Mouse (Mus musculus): Measurements from ENCODE around the gene Hpca.

DNA sequence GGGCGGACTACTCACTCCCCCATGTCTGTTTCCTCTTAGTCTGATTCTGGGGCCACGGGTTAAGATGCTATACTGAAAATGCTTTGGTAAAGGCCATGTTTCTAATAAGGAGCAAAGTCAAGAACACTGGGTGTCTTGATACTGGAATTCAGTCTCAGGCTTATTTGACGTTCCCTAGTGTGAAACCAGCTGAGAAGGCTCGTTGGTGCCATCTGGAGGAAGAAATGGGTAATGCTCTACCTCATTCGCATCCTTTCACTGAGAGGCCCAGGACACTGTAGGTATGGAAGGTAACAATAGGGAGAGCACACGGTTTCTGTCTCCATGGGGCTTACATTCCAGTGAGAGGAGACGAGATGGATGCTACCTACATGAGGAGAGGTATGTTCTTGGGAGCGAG is 35.8 kb downstream of the Hpca start:
- TF ChIP-seq CTCF (IDR thresholded peaks at IDR 0.05) (peak; percentile 97), EP300 (IDR thresholded peaks at IDR 0.05) (no peak)
